Mouse (Mus musculus) embryonic facial prominence, embryonic 11.5 days (tissue): ENCODE data around the gene Pvalb. TPM values are rescaled to one million over a fixed set of nuclear protein-coding genes. Genes with fewer than 3 reads are reported as not detected.

ENCODE experiments used
- ATAC-seq: fragments of 200-750 bp; cut with Nextera tagmentation; replicated peaks from 2 replicates; pipeline ENCODE4 v1.8.0; 2017; ENCODE audit warnings: low read depth; ENCODE audit not compliant: insufficient number of reproducible peaks, low FRiP score, low TSS enrichment
- DNase-seq: peaks from one replicate; pipeline ENCODE4 v3.0.0-alpha.2; 2015; ENCODE audit warnings: low spot score
- H3K27ac ChIP-seq: fragments of 300-500 bp; sonication (generic); replicated peaks from 2 replicates; pipeline ENCODE4 v1.5.1; 2014; ENCODE audit warnings: mild to moderate bottlenecking, low read depth, low read length, control low read depth
- H3K27me3 ChIP-seq: fragments of 300-500 bp; sonication (generic); 2 replicates; pipeline ENCODE4 v1.6.1; 2014; ENCODE audit warnings: mild to moderate bottlenecking, low read length, moderate library complexity, mixed read lengths; ENCODE audit not compliant: control insufficient read depth, insufficient read depth
- H3K36me3 ChIP-seq: fragments of 300-500 bp; sonication (generic); replicated peaks from 2 replicates; pipeline ENCODE4 v1.6.1; 2014; ENCODE audit warnings: low read depth, mild to moderate bottlenecking, low read length, moderate library complexity, mixed read lengths; ENCODE audit not compliant: control insufficient read depth, insufficient read depth
- H3K4me1 ChIP-seq: fragments of 300-500 bp; sonication (generic); 2 replicates; pipeline ENCODE4 v1.6.1; 2014; ENCODE audit warnings: low read length, mixed read lengths; ENCODE audit not compliant: control insufficient read depth, insufficient read depth
- H3K4me2 ChIP-seq: fragments of 300-500 bp; sonication (generic); 2 replicates; pipeline ENCODE4 v1.6.1; 2014; ENCODE audit warnings: low read depth, mild to moderate bottlenecking, control low read depth, low read length, moderate library complexity
- H3K4me3 ChIP-seq: fragments of 300-500 bp; sonication (generic); 2 replicates; pipeline ENCODE4 v1.5.1; 2014; ENCODE audit warnings: low read depth, low read length, control low read depth
- H3K9ac ChIP-seq: fragments of 300-500 bp; sonication (generic); replicated peaks from 2 replicates; pipeline ENCODE4 v1.6.1; 2014; ENCODE audit warnings: mild to moderate bottlenecking, control low read depth, low read length
- H3K9me3 ChIP-seq: fragments of 300-500 bp; sonication (generic); replicated peaks from 2 replicates; pipeline ENCODE4 v1.6.1; 2016; ENCODE audit warnings: mild to moderate bottlenecking, low read length, inconsistent platforms, mixed read lengths; ENCODE audit not compliant: control insufficient read depth
- WGBS: fragments of 180-500 bp; shearing (Covaris S2); extraction: QIAGEN DNeasy Blood & Tissue Kit; methylation state at CpG from one replicate; pipeline ENCODE4 v1.1.7; 2014; 5-methylcytosine and 5-hydroxymethylcytosine counted together
- polyA plus RNA-seq: library from polyadenylated mRNA; unstranded; fragments of >200 nt; fragmentation: Nextera tagmentation; extraction: Ambion mirVana; gene quantifications from 2 replicates; pipeline ENCODE4 v1.2.1, GENCODE M21; 2014

Pvalb gene
- polyA plus RNA-seq, 1 experiment from 2014 or later = not detected

GRCm38 (mm10) chr15:78211367-78211766, 5.2 kb upstream of the Pvalb start:
- WGBS = 87% methylated on average over 8 of the region's 8 CpGs
- Histone ChIP-seq H3K27ac (no peak overlapping the region), H3K4me3 (no peak overlapping the region), H3K27me3 (no peaks in the 10 kb centered on the region), H3K9me3 (no peaks in the 10 kb centered on the region), H3K36me3 (no peaks in the 10 kb centered on the region), H3K4me2 (no peak overlapping the region), H3K9ac (no peak overlapping the region), H3K4me1 (no peaks in the 10 kb centered on the region)
- no peak for DNase-seq
- ATAC-seq = no peak

- no peak overlapping the region for H3K4me2 ChIP-seq
- H3K27ac ChIP-seq = no peak overlapping the region
- no peaks in the 10 kb centered on the region for H3K4me1 ChIP-seq
- DNase-seq (no peak), ATAC-seq (no peak)
- H3K9ac ChIP-seq = no peak overlapping the region
- H3K36me3 ChIP-seq = no peaks in the 10 kb centered on the region
- H3K4me3 ChIP-seq = no peak overlapping the region
- H3K9me3 ChIP-seq = no peaks in the 10 kb centered on the region
- 73% methylated on average over 4 of the region's 4 CpGs for WGBS
- no peaks in the 10 kb centered on the region for H3K27me3 ChIP-seq
Observed at GRCm38 (mm10) chr15:78210203-78210602, 4.0 kb upstream of the Pvalb start.

- Histone ChIP-seq H3K4me3 (no peak overlapping the region), H3K36me3 (no peaks in the 10 kb centered on the region), H3K9ac (no peak overlapping the region), H3K27ac (no peak overlapping the region), H3K9me3 (no peaks in the 10 kb centered on the region), H3K4me2 (no peak overlapping the region), H3K4me1 (no peaks in the 10 kb centered on the region; the same call in 1 of the 2 replicates), H3K27me3 (peaks cover 17% of the 10 kb centered on the region)
- DNase-seq (peak; percentile 23), ATAC-seq (no peak)
- 42% methylated on average over 3 of the region's 3 CpGs for WGBS
Observed at GRCm38 (mm10) chr15:78205192-78205591, 1.0 kb downstream of the Pvalb start.

- H3K4me2 ChIP-seq = peak overlapping the region; percentile 63
- DNase-seq (peak; percentile 68), ATAC-seq (peak; percentile 75; the same call in 1 of the 2 replicates)
- peak overlapping the region; percentile 32 for H3K9ac ChIP-seq
- no peaks in the 10 kb centered on the region for H3K9me3 ChIP-seq
- H3K27me3 ChIP-seq = peaks cover 17% of the 10 kb centered on the region
- H3K4me1 ChIP-seq = no peaks in the 10 kb centered on the region; the same call in 1 of the 2 replicates
- peak overlapping the region; percentile 27 for H3K4me3 ChIP-seq
- WGBS = 2% methylated on average over 41 of the region's 41 CpGs
- no peaks in the 10 kb centered on the region for H3K36me3 ChIP-seq
- H3K27ac ChIP-seq = no peak overlapping the region
Observed at GRCm38 (mm10) chr15:78204053-78204847, 1.9 kb downstream of the Pvalb start.

- no peak overlapping the region for H3K4me3 ChIP-seq
- no peaks in the 10 kb centered on the region for H3K27me3 ChIP-seq
- ATAC-seq (no peak), DNase-seq (no peak)
- no peaks in the 10 kb centered on the region for H3K36me3 ChIP-seq
- H3K4me1 ChIP-seq = no peaks in the 10 kb centered on the region
- no peak overlapping the region for H3K27ac ChIP-seq
- WGBS = 71% methylated on average over 28 of the region's 28 CpGs
- H3K4me2 ChIP-seq = no peak overlapping the region
- H3K9ac ChIP-seq = no peak overlapping the region
- no peaks in the 10 kb centered on the region for H3K9me3 ChIP-seq
Observed at GRCm38 (mm10) chr15:78195096-78195880, 10.9 kb downstream of the Pvalb start.

GRCm38 (mm10) chr15:78194320-78194719, 11.9 kb downstream of the Pvalb start:
- Histone ChIP-seq H3K4me3 (no peak overlapping the region), H3K9ac (no peak overlapping the region), H3K4me2 (no peak overlapping the region), H3K4me1 (no peaks in the 10 kb centered on the region), H3K27ac (no peak overlapping the region), H3K36me3 (no peaks in the 10 kb centered on the region), H3K9me3 (no peaks in the 10 kb centered on the region), H3K27me3 (no peaks in the 10 kb centered on the region)
- ATAC-seq (no peak), DNase-seq (no peak)
- 85% methylated on average over 3 of the region's 3 CpGs for WGBS

- Histone ChIP-seq H3K9ac (no peak overlapping the region), H3K4me2 (no peak overlapping the region), H3K27ac (no peak overlapping the region), H3K4me3 (no peak overlapping the region), H3K27me3 (no peaks in the 10 kb centered on the region), H3K9me3 (no peaks in the 10 kb centered on the region), H3K4me1 (no peaks in the 10 kb centered on the region), H3K36me3 (no peaks in the 10 kb centered on the region)
- no peak for DNase-seq
- WGBS = 92% methylated on average over 7 of the region's 7 CpGs
- no peak for ATAC-seq
Observed at GRCm38 (mm10) chr15:78189636-78190035, 16.6 kb downstream of the Pvalb start.

- ATAC-seq = no peak
- Histone ChIP-seq H3K4me2 (no peak overlapping the region), H3K4me3 (no peak overlapping the region), H3K9me3 (no peaks in the 10 kb centered on the region), H3K27me3 (no peaks in the 10 kb centered on the region; the same call in 1 of the 2 replicates), H3K4me1 (no peaks in the 10 kb centered on the region), H3K36me3 (no peaks in the 10 kb centered on the region), H3K27ac (no peak overlapping the region), H3K9ac (no peak overlapping the region)
- DNase-seq = no peak
- 85% methylated on average over 3 of the region's 3 CpGs for WGBS
Observed at GRCm38 (mm10) chr15:78188546-78188945, 17.7 kb downstream of the Pvalb start.
